Mouse (Mus musculus): ENCODE measurements at regions not wholly inside any gene's neighbourhood (a gene's known extent, or its start where the extent isn't known, plus 50 kb on each side); places are given as distances from the start of the nearest gene placed in this dataset.

DNA sequence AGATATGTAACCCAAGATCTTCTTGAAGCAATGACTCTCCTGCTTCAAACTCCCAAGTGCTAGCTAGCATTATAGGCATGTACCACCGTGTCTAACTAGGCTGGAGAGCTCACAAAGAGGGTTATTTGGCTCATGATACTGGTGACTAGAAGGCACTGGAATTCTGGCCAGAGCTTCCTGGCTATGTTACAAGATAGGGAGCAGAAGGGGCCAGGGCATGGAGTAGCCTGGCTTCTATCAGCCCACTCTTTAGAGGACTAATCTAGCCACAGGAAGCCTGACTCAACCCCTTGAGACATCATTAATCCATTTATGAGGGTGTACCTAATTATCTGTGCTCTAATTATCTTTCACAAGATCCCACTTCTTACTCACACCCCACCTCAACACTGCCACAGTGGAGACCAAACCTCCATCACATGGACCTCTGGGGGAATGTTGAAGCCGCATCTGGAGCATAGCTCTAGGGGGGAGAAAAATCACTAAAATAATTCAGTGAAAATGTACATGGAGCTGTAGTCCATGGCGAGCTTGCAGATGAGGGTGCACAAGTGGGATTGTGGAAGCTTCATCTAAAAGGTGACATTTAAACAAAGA is 77.2 kb upstream of the Rai14 start:
- 0 out of 2 replicates have a peak, but pooled peaks cover 4% of the 10 kb centered on the region for H3K9me3 ChIP-seq (replicated peaks; ENCODE audit: low read length)
- no peaks in the 10 kb centered on the region for H3K27me3 ChIP-seq (ENCODE audit: insufficient read depth, low read length)
- 84% methylated on average over 3 of the region's 3 CpGs for WGBS
- no peak overlapping the region for H3K27ac ChIP-seq
- no peak overlapping the region for H3K4me2 ChIP-seq (ENCODE audit: low read length)
- DNase-seq (ENCODE audit: low spot score) (no peak), ATAC-seq (replicated peaks; ENCODE audit: low FRiP score, low read depth) (no peak)
- no peaks in the 10 kb centered on the region for H3K4me1 ChIP-seq (replicated peaks; ENCODE audit: insufficient read depth, low read length)
- TF ChIP-seq CTCF (IDR thresholded peaks at IDR 0.05; ENCODE audit: low read depth), result no peak
- H3K4me3 ChIP-seq (replicated peaks; ENCODE audit: low read depth, low read length), result no peak overlapping the region
- H3K9ac ChIP-seq (ENCODE audit: low read depth, low read length), result no peak overlapping the region
- no peaks in the 10 kb centered on the region for H3K36me3 ChIP-seq (ENCODE audit: insufficient read depth, low read length)

DNA sequence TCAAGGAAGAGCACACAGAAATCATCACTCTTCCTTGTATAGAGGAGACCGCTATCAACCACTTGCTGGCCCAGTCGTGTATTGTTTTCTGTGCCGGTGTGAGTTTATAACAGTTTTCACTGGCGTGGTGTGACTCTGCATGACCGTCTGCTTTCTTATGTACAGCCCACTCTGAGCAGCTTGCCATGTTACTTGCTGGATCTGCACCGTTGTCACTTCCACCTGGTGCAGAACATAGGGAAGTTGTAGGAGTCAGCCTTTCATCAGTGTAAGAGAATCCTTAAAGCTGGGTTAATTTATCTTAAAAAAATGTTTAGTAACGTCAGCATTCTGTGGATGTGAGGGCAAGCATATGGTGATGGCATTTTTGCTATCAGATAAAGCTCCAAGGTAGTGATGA is 77.7 kb upstream of the Rai14 start:
- WGBS, result 81% methylated on average over 7 of the region's 7 CpGs

DNA sequence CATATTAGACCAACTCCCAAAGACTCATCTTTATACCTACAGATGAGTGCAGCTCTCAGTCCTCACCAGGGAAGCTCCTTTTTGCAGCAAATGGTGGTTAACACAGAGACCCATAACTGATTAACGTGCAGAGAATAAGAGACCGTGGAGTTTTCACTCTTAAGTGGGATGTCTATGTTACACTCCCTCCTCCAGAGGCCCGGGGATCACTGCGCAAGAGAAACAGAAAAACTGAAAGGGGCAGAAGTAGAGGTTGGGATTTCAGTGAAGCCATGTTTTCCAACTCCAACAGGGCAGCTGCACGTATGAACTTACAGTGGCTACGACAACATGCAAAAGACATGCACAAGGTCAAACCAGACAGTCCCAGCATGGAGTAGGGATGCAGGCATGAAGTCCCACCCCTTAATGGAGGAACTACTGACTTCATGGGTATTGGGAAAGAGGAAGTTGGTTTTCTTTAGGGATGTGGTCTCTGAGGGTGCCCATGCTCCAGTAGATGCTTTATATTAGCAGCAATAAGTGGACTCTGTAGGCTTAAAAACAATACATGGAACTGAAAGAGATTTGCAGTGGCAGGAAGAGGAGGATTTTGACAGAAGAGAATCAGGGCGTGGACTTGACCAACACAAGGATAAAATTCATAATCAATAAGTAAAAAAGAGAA is 80.8 kb upstream of the Rai14 start:
- no peaks in the 10 kb centered on the region for H3K36me3 ChIP-seq (ENCODE audit: insufficient read depth, low read length)
- DNase-seq (ENCODE audit: low spot score) (no peak), ATAC-seq (replicated peaks; ENCODE audit: low FRiP score, low read depth) (no peak)
- H3K27ac ChIP-seq, result no peak overlapping the region
- no peaks in the 10 kb centered on the region for H3K4me1 ChIP-seq (replicated peaks; ENCODE audit: insufficient read depth, low read length)
- no peak overlapping the region for H3K9ac ChIP-seq (ENCODE audit: low read depth, low read length)
- H3K27me3 ChIP-seq (ENCODE audit: insufficient read depth, low read length), result no peaks in the 10 kb centered on the region
- no peak overlapping the region for H3K4me2 ChIP-seq (ENCODE audit: low read length)
- 90% methylated on average over 7 of the region's 7 CpGs for WGBS
- H3K4me3 ChIP-seq (replicated peaks; ENCODE audit: low read depth, low read length), result no peak overlapping the region
- H3K9me3 ChIP-seq (replicated peaks; ENCODE audit: low read length), result no peaks in the 10 kb centered on the region
- TF ChIP-seq CTCF (IDR thresholded peaks at IDR 0.05; ENCODE audit: low read depth), result no peak

More for the DNA sequence above, 77.7 kb upstream of the Rai14 start:
- TF ChIP-seq CTCF (IDR thresholded peaks at IDR 0.05; ENCODE audit: low read depth), result no peak
- Histone ChIP-seq H3K27ac (no peak overlapping the region), H3K4me2 (ENCODE audit: low read length) (no peak overlapping the region), H3K9ac (ENCODE audit: low read depth, low read length) (no peak overlapping the region), H3K4me3 (replicated peaks; ENCODE audit: low read depth, low read length) (no peak overlapping the region), H3K9me3 (replicated peaks; ENCODE audit: low read length) (0 out of 2 replicates have a peak, but pooled peaks cover 4% of the 10 kb centered on the region), H3K27me3 (ENCODE audit: insufficient read depth, low read length) (no peaks in the 10 kb centered on the region), H3K4me1 (replicated peaks; ENCODE audit: insufficient read depth, low read length) (no peaks in the 10 kb centered on the region), H3K36me3 (ENCODE audit: insufficient read depth, low read length) (no peaks in the 10 kb centered on the region)
- ATAC-seq (replicated peaks; ENCODE audit: low FRiP score, low read depth), result no peak
- no peak for DNase-seq (ENCODE audit: low spot score)

DNA sequence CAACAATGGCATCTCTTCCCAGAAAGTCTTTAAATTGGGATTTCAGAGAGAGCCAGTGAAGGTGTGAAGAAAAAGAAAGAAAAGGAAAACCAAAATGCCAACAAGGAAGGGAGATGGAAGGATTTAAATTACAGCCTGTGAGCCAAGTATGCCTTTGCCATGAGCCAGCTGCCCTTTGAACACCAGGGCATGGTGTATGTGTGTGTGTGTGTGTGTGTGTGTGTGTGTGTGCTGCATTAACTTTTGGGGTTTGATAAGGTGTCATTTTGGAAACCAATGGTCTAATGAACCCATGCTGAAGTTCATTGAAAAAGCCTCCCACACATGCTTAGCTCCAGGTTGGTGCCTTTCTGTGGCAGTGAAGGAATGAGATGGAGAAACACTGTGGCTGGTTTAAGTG is 85.2 kb upstream of the Rai14 start:
- Histone ChIP-seq H3K27ac (no peak overlapping the region), H3K27me3 (ENCODE audit: insufficient read depth, low read length) (no peaks in the 10 kb centered on the region)
- no peak for ATAC-seq (replicated peaks; ENCODE audit: low FRiP score, low read depth)

DNA sequence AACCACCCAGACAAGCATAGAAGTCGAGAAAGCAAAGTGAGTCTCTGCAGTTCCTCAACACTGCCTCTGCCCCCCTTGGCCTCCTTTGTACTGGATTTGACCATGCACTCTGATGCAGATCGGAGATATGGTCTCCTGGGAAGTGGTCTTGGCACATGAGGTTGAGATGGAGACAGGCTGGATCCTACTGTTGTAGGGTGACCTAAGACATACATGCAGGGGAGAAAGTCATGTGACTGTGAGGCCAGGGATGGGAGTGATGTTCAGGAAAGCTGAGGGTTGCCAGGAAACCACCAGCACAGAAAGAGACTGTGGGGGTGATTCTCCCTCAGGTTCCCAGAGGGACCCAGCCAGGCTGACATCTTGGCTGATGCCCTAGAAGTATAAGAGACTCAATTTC is 99.8 kb upstream of the Rai14 start:
- H3K4me3 ChIP-seq (replicated peaks; ENCODE audit: low read depth, low read length), result no peak overlapping the region
- ATAC-seq (replicated peaks; ENCODE audit: low FRiP score, low read depth), result no peak
- no peak overlapping the region for H3K27ac ChIP-seq
- H3K36me3 ChIP-seq (ENCODE audit: insufficient read depth, low read length), result no peaks in the 10 kb centered on the region
- WGBS, result 66% methylated on average over 2 of the region's 2 CpGs
- no peaks in the 10 kb centered on the region for H3K27me3 ChIP-seq (ENCODE audit: insufficient read depth, low read length)
- H3K9me3 ChIP-seq (replicated peaks; ENCODE audit: low read length), result no peaks in the 10 kb centered on the region
- no peak overlapping the region for H3K4me2 ChIP-seq (ENCODE audit: low read length)
- H3K9ac ChIP-seq (ENCODE audit: low read depth, low read length), result no peak overlapping the region
- H3K4me1 ChIP-seq (replicated peaks; ENCODE audit: insufficient read depth, low read length), result peaks cover 2% of the 10 kb centered on the region; the same call in 1 of the 2 replicates
- DNase-seq (ENCODE audit: low spot score), result no peak
- no peak for TF ChIP-seq CTCF (IDR thresholded peaks at IDR 0.05; ENCODE audit: low read depth)

More for the DNA sequence above, 85.2 kb upstream of the Rai14 start:
- Histone ChIP-seq H3K4me3 (replicated peaks; ENCODE audit: low read depth, low read length) (no peak overlapping the region), H3K36me3 (ENCODE audit: insufficient read depth, low read length) (no peaks in the 10 kb centered on the region), H3K9me3 (replicated peaks; ENCODE audit: low read length) (no peaks in the 10 kb centered on the region), H3K9ac (ENCODE audit: low read depth, low read length) (no peak overlapping the region), H3K4me1 (replicated peaks; ENCODE audit: insufficient read depth, low read length) (no peaks in the 10 kb centered on the region), H3K4me2 (ENCODE audit: low read length) (no peak overlapping the region)
- no peak for DNase-seq (ENCODE audit: low spot score)
- TF ChIP-seq CTCF (IDR thresholded peaks at IDR 0.05; ENCODE audit: low read depth), result no peak

DNA sequence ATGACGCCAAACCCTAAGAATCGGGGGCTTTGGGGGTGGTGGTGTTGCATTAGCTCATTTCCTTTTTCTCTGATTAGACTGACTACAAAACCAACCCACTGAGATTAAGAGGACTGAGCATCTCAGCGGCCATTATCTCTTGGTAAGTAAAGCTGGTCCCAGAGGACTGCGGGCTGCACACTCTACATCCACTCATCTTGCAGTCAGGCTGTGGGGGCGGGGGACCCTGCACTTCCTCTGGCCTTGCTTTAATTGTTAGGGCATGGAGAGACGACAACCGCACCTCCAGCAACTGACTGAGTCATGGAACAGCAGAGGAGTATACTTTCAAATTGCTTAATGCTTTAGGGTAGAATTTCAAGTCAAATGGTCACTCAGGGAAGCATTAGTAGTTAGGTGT is 100.3 kb upstream of the Rai14 start:
- no peak for DNase-seq (ENCODE audit: low spot score)
- 40% methylated on average over 7 of the region's 7 CpGs for WGBS

More for the DNA sequence above, 100.3 kb upstream of the Rai14 start:
- no peak overlapping the region for H3K9ac ChIP-seq (ENCODE audit: low read depth, low read length)
- no peak for TF ChIP-seq CTCF (IDR thresholded peaks at IDR 0.05; ENCODE audit: low read depth)
- H3K4me2 ChIP-seq (ENCODE audit: low read length), result no peak overlapping the region
- no peaks in the 10 kb centered on the region for H3K9me3 ChIP-seq (replicated peaks; ENCODE audit: low read length)
- no peak overlapping the region for H3K4me3 ChIP-seq (replicated peaks; ENCODE audit: low read depth, low read length)
- no peak for ATAC-seq (replicated peaks; ENCODE audit: low FRiP score, low read depth)
- no peak overlapping the region for H3K27ac ChIP-seq
- no peaks in the 10 kb centered on the region for H3K27me3 ChIP-seq (ENCODE audit: insufficient read depth, low read length)
- no peaks in the 10 kb centered on the region for H3K36me3 ChIP-seq (ENCODE audit: insufficient read depth, low read length)
- peaks cover 4% of the 10 kb centered on the region; the same call in 1 of the 2 replicates for H3K4me1 ChIP-seq (replicated peaks; ENCODE audit: insufficient read depth, low read length)

All from kidney, postnatal 0 days (tissue).